Mouse (Mus musculus): ENCODE results near the gene Hspe1. TPM values are rescaled to one million over a fixed set of nuclear protein-coding genes. Genes with fewer than 3 reads are reported as not detected.

The Hspe1 gene
- polyA plus RNA-seq, 1 experiment, result 30.4 TPM

DNA sequence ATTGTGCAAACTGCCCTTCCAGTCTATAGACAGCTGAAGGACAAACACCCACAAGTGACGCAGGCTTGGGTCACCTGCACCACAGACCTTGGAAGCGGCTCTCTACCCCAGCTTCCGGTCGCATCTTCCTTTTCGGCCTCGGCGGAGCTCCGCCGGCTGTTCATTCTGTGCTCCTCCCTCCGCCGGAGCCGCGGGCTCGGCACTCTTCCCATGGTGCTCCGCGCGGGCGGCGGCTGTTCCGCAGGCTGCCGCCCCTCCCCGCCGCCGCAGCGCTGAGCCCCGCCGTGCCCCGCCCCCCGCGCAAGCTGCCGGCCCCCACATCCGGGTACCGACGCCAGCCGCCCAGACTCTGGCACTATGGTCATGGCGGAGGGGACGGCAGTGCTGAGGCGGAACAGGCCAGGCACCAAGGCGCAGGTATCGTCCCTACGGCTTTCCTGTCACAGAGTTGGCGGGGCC lies 43.0 kb downstream of the Hspe1 start, which contains the start of gene Mob4:
Gene Mob4 (plus strand): TSS at position 289 of the 459 bp plus-strand sequence.
- DNase-seq (ENCODE audit: low read depth, low spot score), result peak; percentile 64
- 1% methylated on average over 42 of the region's 42 CpGs for WGBS

DNA sequence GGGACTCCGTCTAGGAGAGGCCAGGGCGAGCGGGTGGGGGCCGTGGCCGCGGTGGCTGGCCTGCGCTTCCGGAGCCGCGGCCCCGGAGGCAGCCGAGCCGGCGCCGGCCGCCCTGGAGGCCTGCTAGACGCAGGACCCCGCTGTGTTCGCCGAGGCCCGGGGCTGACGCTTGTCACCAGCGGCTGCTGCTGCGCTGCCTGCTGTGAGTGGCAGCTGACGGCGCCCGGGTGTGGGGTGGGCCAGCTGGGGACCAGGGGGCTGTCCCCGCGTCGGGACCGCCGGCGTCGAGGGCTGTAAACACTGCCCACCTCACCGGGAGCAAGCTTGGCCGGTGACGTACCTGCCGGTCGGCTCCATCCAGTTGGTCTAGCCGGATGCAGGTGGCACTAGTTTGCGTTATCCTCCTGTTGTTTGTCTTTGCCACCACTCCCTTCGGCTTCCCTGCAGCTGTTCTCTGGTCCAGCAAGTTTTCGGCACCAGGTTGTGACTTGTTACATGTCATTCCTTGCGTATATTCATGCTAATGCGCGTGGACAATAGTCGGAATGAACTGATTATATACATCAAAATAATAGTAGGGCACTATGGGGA lies 43.6 kb downstream of the Hspe1 start:
- DNase-seq (ENCODE audit: low read depth, low spot score), result peak; percentile 62
- under 1% methylated on average over 47 of the region's 47 CpGs for WGBS

- 25% methylated on average over 4 of the region's 4 CpGs for WGBS
- DNase-seq (ENCODE audit: low read depth, low spot score), result no peak
These were observed 44.4 kb downstream of the Hspe1 start for GRCm38 (mm10) chr1:55132308-55132707.

DNA sequence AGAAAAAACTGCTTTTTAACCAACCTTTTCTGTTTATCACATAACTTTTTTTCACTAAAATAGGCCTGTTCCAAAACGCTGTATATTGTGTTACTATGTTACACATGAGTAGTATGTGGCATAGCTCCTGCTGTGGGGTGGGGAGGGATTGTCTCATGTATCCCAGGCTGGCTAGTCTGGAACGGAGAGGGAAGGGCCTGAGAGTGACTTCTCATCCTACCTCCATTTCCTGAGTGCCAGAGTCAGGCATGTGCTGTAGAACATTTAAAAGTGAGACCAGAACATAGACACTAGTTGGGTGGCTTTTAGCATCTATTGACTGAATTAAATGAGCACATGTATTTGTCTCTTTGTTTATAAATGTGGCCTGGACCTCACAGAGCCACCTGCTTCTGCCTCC lies 45.2 kb downstream of the Hspe1 start:
- 24% methylated on average over 2 of the region's 2 CpGs for WGBS
- DNase-seq (ENCODE audit: low read depth, low spot score), result no peak

- DNase-seq (ENCODE audit: low read depth, low spot score), result no peak
- WGBS, result 94% methylated on average over 3 of the region's 3 CpGs
These were observed 46.4 kb downstream of the Hspe1 start for GRCm38 (mm10) chr1:55134301-55134700.

DNA sequence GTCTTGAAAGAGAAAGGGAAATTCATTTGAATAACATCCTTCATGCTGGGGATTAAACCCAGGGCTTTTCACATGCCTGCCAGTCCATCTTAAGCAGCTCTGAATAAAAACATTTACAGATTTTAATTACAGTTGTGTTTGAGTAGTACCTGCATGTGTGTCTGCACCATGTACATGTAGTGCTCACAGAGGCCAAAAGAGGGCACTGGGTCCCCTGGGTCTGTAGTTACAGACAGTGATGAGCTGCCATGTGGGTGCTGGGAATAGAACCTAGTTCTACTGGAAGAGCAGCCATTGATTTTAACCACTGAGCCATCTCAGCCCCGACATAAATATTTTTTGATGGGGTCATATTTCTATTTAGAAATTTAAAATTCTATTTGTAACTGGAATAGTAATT lies 47.9 kb downstream of the Hspe1 start:
- 92% methylated on average over 1 of the region's 1 CpGs for WGBS
- DNase-seq (ENCODE audit: low read depth, low spot score), result no peak

Other genes with a start within 250 kb of the Hspe1 start
- gene Ankrd44, start 161.7 kb upstream of the Hspe1 start, polyA plus RNA-seq (2012; rRNA removed), result 7.1 and 11.2 TPM in 2 replicates
- gene Sf3b1, start 60.7 kb upstream of the Hspe1 start, polyA plus RNA-seq (2012; rRNA removed), result 29.4 and 42.6 TPM in 2 replicates
- gene Coq10b, start 35.4 kb upstream of the Hspe1 start, polyA plus RNA-seq (2012; rRNA removed), result 7.8 and 10.2 TPM in 2 replicates
- gene Hspd1, start 111 bp downstream of the Hspe1 start, polyA plus RNA-seq (2012; rRNA removed), result 38.9 and 39.7 TPM in 2 replicates
- gene Mob4, start 43.1 kb downstream of the Hspe1 start, polyA plus RNA-seq (2012; rRNA removed), result 11.0 and 11.3 TPM in 2 replicates
- gene Rftn2, start 138.7 kb downstream of the Hspe1 start, polyA plus RNA-seq (2012; rRNA removed), result 1.5 TPM in 2 replicates
- gene Mars2, start 149.0 kb downstream of the Hspe1 start, polyA plus RNA-seq (2012; rRNA removed), result 1.4 and 2.1 TPM in 2 replicates

All from large intestine, adult 2 months (tissue).